Mouse (Mus musculus): ENCODE results near the gene Ccdc40. TPM values are rescaled to one million over a fixed set of nuclear protein-coding genes. Genes with fewer than 3 reads are reported as not detected.

Gene Ccdc40
- polyA plus RNA-seq, 1 experiment from 2014 or later: 2.4 TPM

GRCm38 (mm10) chr11:119210321-119211100 lies 17.9 kb upstream of the Ccdc40 start:
- Histone ChIP-seq H3K9ac (no peak overlapping the region), H3K9me3 (replicated peaks) (no peaks in the 10 kb centered on the region), H3K4me1 (peaks cover 31% of the 10 kb centered on the region), H3K4me2 (no peak overlapping the region), H3K36me3 (peaks cover 15% of the 10 kb centered on the region; the same call in 1 of the 2 replicates), H3K27me3 (replicated peaks) (0 out of 2 replicates have a peak, but pooled peaks cover 4% of the 10 kb centered on the region), H3K27ac (no peak overlapping the region), H3K4me3 (no peak overlapping the region)
- no peak for ATAC-seq
- 72% methylated on average over 32 of the region's 32 CpGs for WGBS (ENCODE audit: insufficient replicate concordance)

- no peak overlapping the region for H3K9ac ChIP-seq
- no peak overlapping the region for H3K4me2 ChIP-seq
- H3K4me3 ChIP-seq: no peak overlapping the region
- WGBS (ENCODE audit: insufficient replicate concordance): 79% methylated on average over 21 of the region's 21 CpGs
- H3K27me3 ChIP-seq (replicated peaks): peaks cover 10% of the 10 kb centered on the region; the same call in 1 of the 2 replicates
- H3K9me3 ChIP-seq (replicated peaks): no peaks in the 10 kb centered on the region
- ATAC-seq: no peak
- no peak overlapping the region for H3K27ac ChIP-seq
- peaks cover 42% of the 10 kb centered on the region for H3K4me1 ChIP-seq
- H3K36me3 ChIP-seq: peaks cover 10% of the 10 kb centered on the region; the same call in 1 of the 2 replicates
Measured at GRCm38 (mm10) chr11:119211604-119212309, 16.6 kb upstream of the Ccdc40 start.

- WGBS (ENCODE audit: insufficient replicate concordance): 60% methylated on average over 19 of the region's 19 CpGs
- Histone ChIP-seq H3K36me3 (peaks cover 6% of the 10 kb centered on the region; the same call in 1 of the 2 replicates), H3K4me1 (peaks cover 42% of the 10 kb centered on the region), H3K27me3 (replicated peaks) (peaks cover 15% of the 10 kb centered on the region; the same call in 1 of the 2 replicates), H3K9me3 (replicated peaks) (no peaks in the 10 kb centered on the region), H3K9ac (no peak overlapping the region), H3K4me2 (no peak overlapping the region), H3K27ac (no peak overlapping the region), H3K4me3 (no peak overlapping the region)
- no peak for ATAC-seq
Measured at GRCm38 (mm10) chr11:119213166-119213885, 15.0 kb upstream of the Ccdc40 start.

GRCm38 (mm10) chr11:119215038-119215904 lies 13.1 kb upstream of the Ccdc40 start:
- H3K27ac ChIP-seq: peak overlapping the region; percentile 74
- H3K4me1 ChIP-seq: peaks cover 48% of the 10 kb centered on the region
- ATAC-seq: peak; percentile 83

GRCm38 (mm10) chr11:119215905-119216507 lies 12.4 kb upstream of the Ccdc40 start:
- H3K9ac ChIP-seq: peak overlapping the region; percentile 53; the same call in 1 of the 2 replicates
- peaks cover 11% of the 10 kb centered on the region for H3K27me3 ChIP-seq (replicated peaks)
- no peaks in the 10 kb centered on the region for H3K36me3 ChIP-seq
- no peak for ATAC-seq
- no peaks in the 10 kb centered on the region for H3K9me3 ChIP-seq (replicated peaks)
- H3K4me3 ChIP-seq: peak overlapping the region; percentile 33
- peak overlapping the region; percentile 73 for H3K4me2 ChIP-seq
- 54% methylated on average over 9 of the region's 9 CpGs for WGBS (ENCODE audit: insufficient replicate concordance)
- peak overlapping the region; percentile 74 for H3K27ac ChIP-seq
- H3K4me1 ChIP-seq: peaks cover 52% of the 10 kb centered on the region

More at GRCm38 (mm10) chr11:119215038-119215904, 13.1 kb upstream of the Ccdc40 start:
- WGBS (ENCODE audit: insufficient replicate concordance): 6% methylated on average over 18 of the region's 18 CpGs
- Histone ChIP-seq H3K9ac (peak overlapping the region; percentile 53), H3K4me3 (peak overlapping the region; percentile 33), H3K4me2 (peak overlapping the region; percentile 73), H3K9me3 (replicated peaks) (no peaks in the 10 kb centered on the region), H3K36me3 (no peaks in the 10 kb centered on the region), H3K27me3 (replicated peaks) (peaks cover 15% of the 10 kb centered on the region)

GRCm38 (mm10) chr11:119217861-119218260 lies 10.5 kb upstream of the Ccdc40 start:
- Histone ChIP-seq H3K36me3 (no peaks in the 10 kb centered on the region), H3K4me1 (peaks cover 46% of the 10 kb centered on the region), H3K4me2 (no peak overlapping the region), H3K9me3 (replicated peaks) (no peaks in the 10 kb centered on the region), H3K27me3 (replicated peaks) (peaks cover 11% of the 10 kb centered on the region), H3K4me3 (no peak overlapping the region), H3K9ac (no peak overlapping the region), H3K27ac (no peak overlapping the region)
- ATAC-seq: no peak
- 72% methylated on average over 6 of the region's 6 CpGs for WGBS (ENCODE audit: insufficient replicate concordance)

GRCm38 (mm10) chr11:119219816-119220465 lies 8.4 kb upstream of the Ccdc40 start:
- Histone ChIP-seq H3K4me3 (no peak overlapping the region), H3K9ac (no peak overlapping the region), H3K27me3 (replicated peaks) (peaks cover 11% of the 10 kb centered on the region), H3K4me1 (peaks cover 26% of the 10 kb centered on the region), H3K4me2 (no peak overlapping the region), H3K27ac (no peak overlapping the region), H3K9me3 (replicated peaks) (no peaks in the 10 kb centered on the region), H3K36me3 (no peaks in the 10 kb centered on the region)
- no peak for ATAC-seq
- WGBS (ENCODE audit: insufficient replicate concordance): 34% methylated on average over 17 of the region's 17 CpGs

- Histone ChIP-seq H3K9ac (no peak overlapping the region), H3K36me3 (no peaks in the 10 kb centered on the region), H3K9me3 (replicated peaks) (no peaks in the 10 kb centered on the region), H3K4me1 (peaks cover 10% of the 10 kb centered on the region), H3K27ac (no peak overlapping the region), H3K4me3 (no peak overlapping the region), H3K27me3 (replicated peaks) (peaks cover 20% of the 10 kb centered on the region), H3K4me2 (no peak overlapping the region)
- no peak for ATAC-seq
- WGBS (ENCODE audit: insufficient replicate concordance): 52% methylated on average over 10 of the region's 11 CpGs
Measured at GRCm38 (mm10) chr11:119221812-119222510, 6.4 kb upstream of the Ccdc40 start.

GRCm38 (mm10) chr11:119223124-119223890 lies 5.1 kb upstream of the Ccdc40 start:
- Histone ChIP-seq H3K27me3 (replicated peaks) (peaks cover 28% of the 10 kb centered on the region), H3K4me1 (peaks cover 23% of the 10 kb centered on the region), H3K4me2 (no peak overlapping the region), H3K36me3 (no peaks in the 10 kb centered on the region), H3K9ac (no peak overlapping the region), H3K9me3 (replicated peaks) (no peaks in the 10 kb centered on the region), H3K27ac (no peak overlapping the region), H3K4me3 (no peak overlapping the region)
- ATAC-seq: no peak
- WGBS (ENCODE audit: insufficient replicate concordance): 73% methylated on average over 20 of the region's 20 CpGs

Data from liver, embryonic 12.5 days (tissue).